Mouse (Mus musculus) brain, embryonic 14.5 days (tissue): ENCODE results near the gene Tbc1d8. TPM values are rescaled to one million over a fixed set of nuclear protein-coding genes. Genes with fewer than 3 reads are reported as not detected.

ENCODE experiments used
- DNase-seq: peaks from one replicate; pipeline ENCODE4 v3.0.0-alpha.2; 2011; ENCODE audit warnings: low read depth
- CTCF ChIP-seq: fragments of 200-500 bp; IDR thresholded peaks from 2 replicates; pipeline ENCODE4 v1.5.1; 2012; ENCODE audit warnings: inconsistent platforms, mild to moderate bottlenecking, moderate library complexity, borderline replicate concordance; ENCODE audit not compliant: insufficient read depth, insufficient read length; ENCODE audit errors: extremely low read depth
- POLR2A ChIP-seq: fragments of 200-500 bp; IDR thresholded peaks from 2 replicates; pipeline ENCODE4 v1.6.1; 2012; ENCODE audit warnings: mild to moderate bottlenecking, inconsistent platforms, borderline replicate concordance; ENCODE audit not compliant: poor library complexity, insufficient read depth, insufficient read length, severe bottlenecking; ENCODE audit errors: extremely low read depth
- polyA plus RNA-seq: library from polyadenylated mRNA; depleted of rRNA; stranded (reverse); fragments of >200 nt; gene quantifications from 2 replicates; pipeline ENCODE4 v1.2.3, GENCODE M21; 2012

The Tbc1d8 gene
- polyA plus RNA-seq, 1 experiment: 12.6 TPM

DNA sequence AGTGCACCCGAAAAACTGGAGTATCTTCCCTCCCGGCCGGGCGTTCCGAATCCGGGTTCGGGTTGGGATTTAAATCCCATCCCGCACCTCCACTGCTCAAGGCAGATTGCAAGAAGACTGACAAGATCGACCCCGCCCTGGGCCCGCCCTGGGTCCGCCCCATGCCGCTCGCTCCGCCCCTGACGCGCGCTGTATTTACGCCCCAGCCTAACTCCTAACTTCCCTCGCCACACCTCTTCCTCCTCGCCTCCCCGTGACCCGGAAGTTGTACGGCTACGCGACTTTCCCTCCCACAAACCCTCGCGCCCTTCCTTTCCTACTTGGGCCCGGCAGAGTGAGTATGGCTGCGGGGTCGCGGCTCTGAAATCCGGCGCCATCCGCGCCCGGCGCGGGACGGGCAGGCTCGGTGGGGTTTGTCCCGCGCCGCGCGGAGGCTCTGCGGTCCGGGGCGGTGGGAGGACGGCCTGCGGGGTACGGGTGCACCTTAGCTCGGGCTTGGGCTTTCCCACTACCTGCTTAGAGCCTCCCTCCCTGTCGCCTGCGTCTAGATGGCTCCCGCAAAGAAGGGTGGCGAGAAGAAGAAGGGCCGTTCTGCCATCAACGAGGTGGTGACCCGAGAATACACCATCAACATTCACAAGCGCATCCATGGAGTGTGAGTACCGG, 110.8 kb downstream of the Tbc1d8 start, which contains the start of gene Rpl31:
TSS of gene Rpl31 (plus strand) at position 242 of the 666 bp plus-strand sequence.
- TF ChIP-seq CTCF (no peak), POLR2A (peak; percentile 72)
- peak; percentile 99 for DNase-seq

DNA sequence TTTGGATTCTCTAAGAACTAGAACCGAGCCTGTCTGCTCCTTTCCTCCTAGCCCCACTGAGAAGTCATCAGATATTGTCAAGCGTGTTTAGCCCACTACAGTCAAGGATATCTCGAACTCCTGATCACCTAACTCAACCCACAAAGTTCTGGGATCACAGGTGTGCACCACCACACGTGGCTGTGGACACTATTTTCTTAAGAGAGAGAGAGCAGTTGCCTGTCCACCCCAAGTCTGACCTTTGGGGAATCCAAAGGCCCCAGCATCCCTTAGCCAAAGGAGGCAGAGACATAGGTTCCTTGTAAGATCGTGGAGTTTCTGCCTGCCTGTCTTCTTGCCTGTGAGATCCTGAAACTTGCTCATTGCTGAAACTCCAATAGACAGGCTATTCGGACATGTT, 111.5 kb downstream of the Tbc1d8 start:
- DNase-seq: no peak
- no peak for TF ChIP-seq CTCF
- no peak for TF ChIP-seq POLR2A

DNA sequence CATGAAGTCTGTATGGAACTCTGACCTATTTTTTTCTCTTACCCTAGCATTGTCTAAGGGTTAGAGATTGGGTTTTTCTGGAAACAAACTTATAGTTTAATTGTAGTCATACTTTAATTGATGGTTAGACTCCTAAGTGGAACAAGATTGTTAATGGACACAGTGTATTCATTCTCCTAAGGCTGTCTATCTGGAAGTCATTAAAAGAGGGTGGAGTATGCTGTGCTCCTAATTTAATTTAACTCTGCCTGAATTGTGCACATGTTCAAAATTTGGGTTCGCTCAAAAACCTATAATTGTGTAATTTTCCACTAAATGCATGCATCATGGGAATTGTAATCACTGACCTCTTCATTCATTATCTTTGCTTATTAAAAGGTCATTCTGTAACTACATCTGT, 113.0 kb downstream of the Tbc1d8 start:
- DNase-seq: no peak
- TF ChIP-seq CTCF (no peak), POLR2A (no peak)

DNA sequence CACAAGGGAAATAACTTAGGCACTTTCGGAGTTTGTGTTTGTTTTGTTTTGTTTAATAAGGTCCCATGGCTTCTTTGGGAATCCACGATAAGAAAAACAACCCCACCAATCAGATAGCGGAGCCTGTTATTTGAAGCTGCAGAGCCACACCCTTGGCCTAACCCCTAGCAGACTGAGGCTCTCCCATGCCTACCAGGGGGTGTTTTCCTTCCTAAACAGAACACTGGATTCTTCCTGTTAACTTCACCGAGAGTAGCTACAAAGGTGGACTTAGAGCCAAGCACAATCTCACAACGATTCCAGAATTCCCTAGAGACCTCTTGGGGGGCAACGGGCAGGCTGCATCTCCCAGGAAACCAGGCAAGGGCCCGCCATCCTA, 116.1 kb downstream of the Tbc1d8 start:
- DNase-seq: no peak
- TF ChIP-seq CTCF: no peak
- no peak for TF ChIP-seq POLR2A

DNA sequence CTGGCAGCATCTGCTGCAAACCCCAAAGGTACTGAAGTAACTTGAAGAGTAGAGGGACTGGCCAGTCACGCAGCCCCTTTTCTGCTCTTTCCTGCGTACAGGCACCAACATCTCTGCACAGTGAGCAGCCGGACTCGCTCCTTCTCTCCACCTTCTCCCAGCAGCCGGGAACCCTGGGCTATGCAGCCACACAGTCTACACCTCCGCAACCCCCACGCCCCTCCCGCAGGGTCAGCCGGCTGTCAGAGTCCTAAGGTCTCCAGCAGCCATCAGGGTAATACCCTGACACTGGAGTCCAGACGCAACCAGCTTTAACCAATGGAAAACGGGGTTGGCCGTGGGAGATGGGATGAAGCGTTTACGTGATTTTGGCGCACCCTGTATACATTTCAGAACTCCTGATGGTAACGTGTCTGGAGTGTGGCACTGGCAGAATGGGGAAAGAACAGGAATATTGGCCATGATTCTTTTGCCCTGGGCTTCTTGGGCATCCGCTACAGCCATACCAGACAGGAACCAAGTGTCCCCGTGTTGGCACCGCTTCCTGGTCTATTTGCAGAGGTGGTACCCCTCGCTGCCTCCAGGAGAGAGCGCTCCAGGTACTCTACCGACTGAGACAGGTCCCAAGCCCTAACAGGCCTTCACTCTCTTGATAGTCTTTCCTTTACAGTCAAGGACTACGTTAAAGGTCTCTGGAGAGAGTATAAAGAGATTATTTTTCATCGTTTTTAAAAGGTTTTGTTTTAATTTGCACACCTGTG, 116.6 kb downstream of the Tbc1d8 start:
- DNase-seq: peak; percentile 16

DNA sequence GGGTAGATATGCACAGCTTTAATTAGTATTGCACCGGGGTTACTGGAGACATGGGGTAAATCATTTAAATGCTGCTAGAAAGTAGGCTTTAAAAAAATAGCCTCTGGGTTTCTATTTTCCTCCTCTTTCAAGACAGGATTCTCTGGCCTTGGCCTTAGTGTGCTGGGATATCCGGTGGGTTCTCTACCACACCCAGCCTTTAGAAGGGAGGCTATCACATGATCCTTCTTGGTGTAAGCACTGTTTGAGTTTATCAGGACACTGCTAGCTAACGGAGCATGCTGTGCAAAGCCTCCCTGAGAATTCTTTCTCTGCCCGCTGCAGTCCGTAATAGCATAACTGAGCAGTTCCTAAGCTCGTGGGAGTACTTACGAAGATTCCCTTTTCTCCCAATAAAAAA, 129.1 kb downstream of the Tbc1d8 start:
- TF ChIP-seq CTCF (no peak), POLR2A (no peak)
- no peak for DNase-seq

More for the DNA sequence above, 116.6 kb downstream of the Tbc1d8 start:
- TF ChIP-seq CTCF (peak; percentile 21; the same call in 1 of the 2 replicates), POLR2A (no peak)

DNA sequence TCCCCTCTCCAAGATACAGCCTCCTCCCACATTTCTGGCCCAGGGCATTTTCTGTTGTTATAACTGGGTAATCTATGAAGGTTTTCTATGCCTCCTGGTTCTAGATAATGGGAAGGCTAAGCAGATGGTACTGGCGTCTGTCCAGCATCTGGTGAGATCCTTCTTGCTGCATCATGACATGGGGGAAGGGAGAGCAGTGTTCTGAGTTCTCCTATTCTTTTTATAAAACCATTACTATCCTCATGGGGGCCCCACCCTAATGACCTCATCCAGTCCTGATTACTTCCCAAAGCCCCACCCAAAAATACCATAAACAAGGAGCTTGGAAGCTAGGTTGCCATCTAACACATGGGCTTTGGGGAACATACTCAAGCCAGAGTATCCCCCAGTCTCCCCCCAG, 129.6 kb downstream of the Tbc1d8 start:
- TF ChIP-seq CTCF (no peak), POLR2A (no peak)
- peak; percentile 70 for DNase-seq

DNA sequence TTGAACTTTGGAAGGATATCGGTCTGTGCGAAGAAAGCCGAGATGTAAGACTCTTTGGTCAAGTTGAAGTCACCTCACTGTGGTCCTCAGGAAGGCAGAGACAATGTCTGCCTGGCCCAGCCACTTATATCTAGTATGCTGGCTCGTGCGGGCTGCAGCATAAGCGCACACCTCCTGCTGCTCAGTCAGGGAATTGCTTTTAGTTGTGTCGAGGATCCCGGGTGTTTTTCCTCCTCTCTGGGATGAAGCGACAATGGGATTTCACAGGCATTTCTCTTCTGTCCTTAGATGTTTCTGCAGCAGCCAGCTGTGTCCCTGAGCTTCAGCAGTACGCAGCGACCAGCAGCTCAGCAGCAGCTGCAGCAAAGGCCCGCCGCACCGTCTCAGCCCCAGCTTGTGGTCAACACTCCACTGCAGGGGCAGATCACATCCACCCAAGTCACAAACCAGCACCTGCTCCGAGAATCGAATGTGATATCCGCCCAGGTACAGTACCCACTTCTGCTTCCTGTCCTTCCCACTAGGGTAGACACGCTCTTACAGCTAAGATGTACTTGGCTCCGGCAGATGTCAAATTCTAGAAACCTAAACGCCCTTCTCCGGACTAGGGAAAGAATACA, 133.5 kb downstream of the Tbc1d8 start:
- peak; percentile 55 for DNase-seq
- TF ChIP-seq POLR2A (no peak), CTCF (peak; percentile 59)

DNA sequence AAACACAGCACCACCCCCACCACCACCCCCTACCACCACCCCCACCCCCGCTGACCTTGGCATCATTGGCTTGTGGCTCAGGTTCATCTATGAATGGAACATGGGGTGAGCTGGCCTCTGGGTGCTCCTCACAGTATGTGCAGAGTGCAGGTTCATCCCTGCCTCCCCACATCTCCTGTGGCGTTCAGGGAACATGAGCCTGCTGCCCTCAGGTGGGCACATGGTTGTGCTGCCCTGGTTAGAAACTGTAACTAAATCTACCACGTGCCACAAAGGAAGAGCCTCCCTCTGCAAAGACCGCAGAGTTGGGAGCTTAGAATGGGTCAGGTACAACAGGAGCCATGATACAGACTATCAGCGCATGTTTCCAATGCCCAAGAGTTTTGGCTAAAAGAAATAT, 135.3 kb downstream of the Tbc1d8 start:
- TF ChIP-seq CTCF (no peak; the same call in 1 of the 2 replicates), POLR2A (no peak)
- no peak for DNase-seq

DNA sequence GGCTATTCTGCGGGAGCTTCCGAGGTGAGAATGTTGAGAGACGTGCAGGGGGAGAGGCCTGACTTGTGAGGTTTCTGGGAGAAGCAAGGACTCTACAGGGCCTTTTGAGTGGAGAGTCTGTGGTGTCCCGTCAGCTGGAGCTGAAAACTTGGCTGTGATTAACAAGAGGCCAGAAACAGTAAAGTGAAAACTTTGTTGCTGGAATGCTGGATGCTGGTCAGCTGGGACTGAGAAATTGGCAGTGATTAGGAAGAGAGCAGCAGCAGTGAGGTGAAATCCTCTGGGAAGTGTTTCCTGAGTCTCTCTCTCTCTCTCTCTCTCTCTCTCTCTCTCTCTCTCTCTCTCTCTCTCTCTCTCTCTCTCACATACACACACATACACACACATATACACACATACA, 136.7 kb downstream of the Tbc1d8 start:
- TF ChIP-seq POLR2A (no peak), CTCF (no peak)
- DNase-seq: no peak

DNA sequence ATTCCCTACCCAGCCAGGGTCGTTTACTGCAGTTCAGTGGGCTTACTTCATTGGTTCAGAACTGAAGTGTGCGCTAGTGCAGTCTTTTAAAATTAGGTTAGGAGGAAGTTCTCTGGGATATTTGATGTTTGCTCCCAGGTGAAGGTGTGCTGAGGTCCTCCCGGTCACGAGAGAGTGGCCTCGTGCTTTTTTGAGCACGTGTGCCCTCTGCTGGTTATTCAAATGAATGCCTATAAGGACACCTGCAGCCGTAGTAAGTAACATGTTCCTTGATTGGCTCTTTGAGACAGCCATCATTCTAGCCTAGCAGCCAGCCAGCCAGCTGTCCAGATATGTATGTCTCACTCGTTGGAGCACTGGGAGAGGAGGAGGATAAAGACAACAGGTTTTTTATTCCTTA, 137.9 kb downstream of the Tbc1d8 start:
- TF ChIP-seq POLR2A: no peak
- TF ChIP-seq CTCF: peak; percentile 76
- DNase-seq: peak; percentile 79

DNA sequence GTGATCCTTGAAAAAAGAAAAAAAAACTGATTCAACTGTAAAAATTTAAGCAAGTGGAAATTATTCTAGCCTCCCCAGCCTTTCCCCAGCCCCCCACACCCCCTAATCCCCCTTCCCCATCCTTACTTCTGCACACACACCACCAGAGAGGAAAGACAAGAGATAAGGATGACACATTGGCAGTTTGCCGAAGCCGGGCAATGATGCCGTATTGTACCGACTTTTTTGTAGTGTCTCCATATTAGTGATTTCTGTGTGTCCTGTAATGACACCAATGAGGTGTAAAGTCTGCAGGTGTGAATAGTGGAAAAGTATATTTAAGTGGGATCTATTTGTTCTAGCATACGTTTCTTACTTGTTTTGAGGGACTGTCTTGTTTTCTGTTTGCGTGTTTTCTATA, 138.4 kb downstream of the Tbc1d8 start:
- no peak for DNase-seq
- TF ChIP-seq CTCF (no peak), POLR2A (no peak)

DNA sequence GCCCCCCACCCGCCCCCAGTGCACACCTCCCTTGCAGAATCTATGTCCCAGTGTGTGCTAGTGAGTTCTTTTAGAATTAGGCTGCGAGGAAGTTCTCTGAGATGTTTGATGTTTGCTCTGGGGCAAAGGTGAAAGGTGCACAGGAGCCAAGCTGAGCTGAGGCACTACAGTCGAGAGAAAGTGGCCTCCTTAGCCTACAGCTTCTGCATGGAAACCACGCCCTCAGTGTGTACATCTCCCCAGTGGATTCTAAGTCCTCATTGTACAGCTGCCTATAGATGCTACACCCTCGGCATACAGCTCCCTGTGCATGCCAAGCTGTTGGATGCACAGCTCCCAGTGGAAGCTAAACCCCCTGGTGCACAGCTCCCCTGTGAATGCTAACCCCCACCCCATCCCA, 139.1 kb downstream of the Tbc1d8 start:
- TF ChIP-seq CTCF: no peak
- no peak for TF ChIP-seq POLR2A

More for the DNA sequence above, 139.1 kb downstream of the Tbc1d8 start:
- DNase-seq: no peak
